Mouse (Mus musculus): Measurements from ENCODE around the gene Cd37. TPM values are rescaled to one million over a fixed set of nuclear protein-coding genes. Genes with fewer than 3 reads are reported as not detected.
A peak's percentile ranks its signal among the peaks of the same experiment; 100 is the strongest.

Gene Cd37
- 1 to 10 TPM; 2.2 to 4.1 TPM for total RNA-seq (2021)
- long read RNA-seq, experiment 1, partial matches to known transcripts: 0 of 5 reads
- long read RNA-seq, experiment 1, other reads (novel, unspliced or antisense): 2 of 5 reads
- long read RNA-seq, experiment 2: 0 reads

- peak in 1 of 2 experiments; percentile 31 for DNase-seq
Measured at GRCm38 (mm10) chr7:45238723-45239496, at the start of gene Cd37. Gene Cd37 (minus strand): TSS chr7:45239115.

- DNase-seq: no peak
Measured at GRCm38 (mm10) chr7:45286486-45286885, 47.6 kb upstream of the Cd37 start.

GRCm38 (mm10) chr7:45277136-45277760, 38.3 kb upstream of the Cd37 start, which contains the start of gene Slc6a21:
Gene Slc6a21 (plus strand): TSS chr7:45277513.
- peak; percentile 82 to 87 for DNase-seq

- no peak for DNase-seq
Measured at GRCm38 (mm10) chr7:45273672-45274071, 34.8 kb upstream of the Cd37 start.

GRCm38 (mm10) chr7:45272786-45273412, 34.0 kb upstream of the Cd37 start:
- no peak for DNase-seq

GRCm38 (mm10) chr7:45265518-45265917, 26.6 kb upstream of the Cd37 start:
- DNase-seq: no peak

GRCm38 (mm10) chr7:45264348-45264747, 25.4 kb upstream of the Cd37 start:
- DNase-seq: no peak

- DNase-seq: no peak
Measured at GRCm38 (mm10) chr7:45263006-45263607, 24.2 kb upstream of the Cd37 start.

GRCm38 (mm10) chr7:45262266-45262665, 23.4 kb upstream of the Cd37 start:
- DNase-seq: no peak

GRCm38 (mm10) chr7:45259281-45259680, 20.4 kb upstream of the Cd37 start:
- no peak for DNase-seq

GRCm38 (mm10) chr7:45257063-45257840, 18.3 kb upstream of the Cd37 start:
- DNase-seq: no peak

GRCm38 (mm10) chr7:45255822-45256221, 16.9 kb upstream of the Cd37 start:
- DNase-seq: peak; percentile 25 to 47

GRCm38 (mm10) chr7:45253806-45254205, 14.9 kb upstream of the Cd37 start:
- no peak for DNase-seq

GRCm38 (mm10) chr7:45247666-45248065, 8.8 kb upstream of the Cd37 start:
- DNase-seq: no peak

- DNase-seq: no peak
Measured at GRCm38 (mm10) chr7:45241389-45241749, 2.5 kb upstream of the Cd37 start.

GRCm38 (mm10) chr7:45240633-45241388, 1.9 kb upstream of the Cd37 start, which contains the start of gene Slc6a16:
Gene Slc6a16 (plus strand): TSS chr7:45241085.
- DNase-seq: peak; percentile 14 to 41

- DNase-seq: no peak
Measured at GRCm38 (mm10) chr7:45240109-45240508, 1.2 kb upstream of the Cd37 start.

GRCm38 (mm10) chr7:45237747-45238699, 892 bp downstream of the Cd37 start:
- DNase-seq: no peak

- no peak for DNase-seq
Measured at GRCm38 (mm10) chr7:45235656-45236180, 3.2 kb downstream of the Cd37 start.

Measured in adrenal gland, postnatal 36 days (tissue).